Mouse (Mus musculus) retina, adult 2 months (tissue): ENCODE data around the gene Wfdc8.
"Not testable (repeated sequence)": the region's sequence is repeated elsewhere in the genome, so short reads cannot be mapped to it uniquely, and the experiment has no call there.

Experiments
- DNase-seq: peaks from one replicate; pipeline ENCODE4 v3.0.0-alpha.2; 2012; ENCODE audit warnings: low read depth, low spot score

Wfdc8 gene

GRCm38 (mm10) chr2:164613471-164613870, at the start of gene Wfdc8, which contains the start of gene Wfdc6b:
TSS of gene Wfdc8 (minus strand) at chr2:164613626.
TSS of gene Wfdc6b (plus strand) at chr2:164613522.
- DNase-seq: not testable (repeated sequence)

DNA sequence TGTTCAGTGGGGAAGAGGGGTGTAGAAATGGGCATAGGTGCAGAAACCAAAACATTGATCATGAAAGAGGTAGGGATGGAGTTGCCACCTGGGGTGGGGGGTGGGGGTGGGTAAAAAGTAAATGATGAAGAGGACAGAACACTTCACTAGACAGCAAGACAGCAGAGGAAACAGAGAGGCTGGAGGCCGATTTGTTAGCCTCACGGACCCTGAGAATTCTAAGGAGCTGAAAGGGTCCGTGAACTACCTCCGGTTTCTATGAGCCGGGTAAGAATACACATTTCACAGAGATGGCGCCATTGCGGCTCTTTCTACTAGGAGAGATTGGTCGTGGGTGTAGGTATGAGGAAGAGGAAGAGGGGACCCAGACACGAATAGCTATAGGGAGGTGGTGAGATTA, 43.1 kb upstream of the Wfdc8 start, which contains the start of gene Wfdc9:
Gene Wfdc9 (minus strand): TSS at position 101 of the 400 bp plus-strand sequence.
- no peak for DNase-seq

GRCm38 (mm10) chr2:164655858-164656257, 42.4 kb upstream of the Wfdc8 start, which contains the start of gene Wfdc10:
TSS of gene Wfdc10 (plus strand) at chr2:164656046.
- peak; percentile 3 for DNase-seq

DNA sequence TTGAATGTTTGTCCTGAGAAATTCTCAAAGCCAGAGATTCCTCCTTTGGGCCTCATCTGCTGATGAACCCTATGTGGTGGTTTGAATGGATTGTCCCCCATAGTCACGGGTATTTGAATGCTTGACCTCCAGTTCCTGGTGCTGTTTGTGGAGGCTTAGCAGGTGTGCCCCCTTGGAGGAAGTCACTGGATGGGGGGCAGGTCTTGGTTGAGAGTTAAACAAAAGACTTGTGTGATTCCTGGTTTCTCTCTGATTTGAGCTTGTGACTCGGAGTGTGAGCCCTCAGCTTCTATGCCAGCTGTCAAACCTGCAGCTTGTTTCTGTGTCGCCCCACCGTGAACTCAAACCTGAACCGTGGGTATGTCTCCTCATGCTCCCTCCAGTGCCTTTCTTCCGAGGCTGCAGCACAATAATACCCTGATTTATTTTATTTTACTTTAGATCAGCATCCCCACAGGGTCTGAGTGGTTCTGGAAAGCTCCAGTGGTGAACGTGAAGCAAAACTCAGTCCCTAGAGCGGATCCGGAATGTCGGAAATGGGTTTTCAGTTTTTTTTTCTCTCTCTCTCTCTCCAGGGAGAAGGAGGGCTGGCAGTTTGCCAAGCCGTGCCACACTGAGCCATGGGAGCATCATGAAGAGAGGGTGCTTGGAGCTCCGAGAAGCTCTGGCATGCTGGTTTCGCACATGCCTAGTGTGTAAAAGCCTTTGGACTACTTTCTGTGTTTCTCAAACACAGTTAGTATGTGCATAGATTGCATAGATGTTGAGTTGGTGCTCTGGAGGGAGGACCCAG, 28.7 kb upstream of the Wfdc8 start:
- no peak for DNase-seq

DNA sequence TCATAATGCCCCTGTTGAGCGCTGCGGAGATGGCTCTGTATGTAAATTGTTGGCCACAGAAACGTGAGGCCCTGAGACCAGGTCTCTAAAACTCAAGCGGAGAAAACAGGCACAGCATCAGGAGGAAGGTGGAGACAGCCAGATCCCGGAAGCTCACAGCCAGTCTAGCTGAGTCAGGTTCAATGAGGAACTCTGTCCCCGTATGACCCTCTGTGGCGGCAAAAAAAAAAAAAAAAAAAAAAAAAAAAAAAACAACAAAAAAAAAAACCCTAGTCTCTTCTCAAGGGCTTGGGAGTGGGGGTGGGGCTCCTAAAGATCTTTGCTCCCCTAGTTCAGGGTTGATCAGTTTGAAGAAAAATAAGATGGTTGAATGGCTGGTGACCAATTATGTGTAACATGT, 27.7 kb upstream of the Wfdc8 start:
- DNase-seq: no peak

- no peak for DNase-seq
Measured at GRCm38 (mm10) chr2:164638696-164639095, 25.3 kb upstream of the Wfdc8 start, which contains the start of gene Wfdc16. TSS of gene Wfdc16 (minus strand) at chr2:164638796.

DNA sequence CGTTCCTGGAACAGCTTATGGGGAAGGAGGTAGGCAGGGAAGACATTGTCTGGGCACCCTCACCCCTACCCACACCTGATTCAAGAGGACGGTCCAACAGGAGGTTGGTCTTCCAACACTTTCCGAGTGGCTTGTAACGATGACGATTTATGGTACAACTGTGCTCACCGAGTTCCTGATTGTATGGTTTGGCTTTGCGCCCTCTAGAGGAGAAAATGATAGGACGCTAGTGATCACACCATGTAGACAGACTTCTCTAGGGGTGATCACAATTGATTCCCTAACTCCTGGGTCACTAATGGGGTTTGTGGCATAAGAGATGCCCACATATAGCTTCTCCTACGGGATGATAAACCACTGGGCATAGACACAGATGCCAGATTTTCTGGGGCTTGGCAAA, 21.8 kb upstream of the Wfdc8 start:
- DNase-seq: no peak

- DNase-seq: no peak
Measured at GRCm38 (mm10) chr2:164621775-164622174, 8.3 kb upstream of the Wfdc8 start.

DNA sequence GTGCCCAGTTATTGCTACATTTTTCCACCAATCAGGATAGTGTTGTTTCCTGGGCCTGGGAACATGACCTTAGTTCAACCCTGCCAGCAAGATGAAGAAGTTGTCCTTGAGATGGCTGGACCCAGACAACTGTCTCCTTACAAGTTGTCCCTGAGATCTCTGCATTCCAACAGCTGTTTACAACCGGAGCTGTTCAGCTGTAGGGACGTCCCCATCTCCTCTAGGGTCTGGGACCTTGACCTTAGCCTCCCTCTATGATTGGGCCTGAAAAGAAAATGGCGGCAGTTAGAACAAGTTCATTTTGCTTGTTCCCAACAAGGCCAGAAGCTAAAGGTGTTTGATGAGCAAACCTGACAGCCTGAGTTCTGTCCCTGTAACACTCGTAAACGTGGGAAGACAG, 5.6 kb upstream of the Wfdc8 start:
- DNase-seq: no peak

GRCm38 (mm10) chr2:164615386-164615785, 2.0 kb upstream of the Wfdc8 start:
- DNase-seq: no peak

DNA sequence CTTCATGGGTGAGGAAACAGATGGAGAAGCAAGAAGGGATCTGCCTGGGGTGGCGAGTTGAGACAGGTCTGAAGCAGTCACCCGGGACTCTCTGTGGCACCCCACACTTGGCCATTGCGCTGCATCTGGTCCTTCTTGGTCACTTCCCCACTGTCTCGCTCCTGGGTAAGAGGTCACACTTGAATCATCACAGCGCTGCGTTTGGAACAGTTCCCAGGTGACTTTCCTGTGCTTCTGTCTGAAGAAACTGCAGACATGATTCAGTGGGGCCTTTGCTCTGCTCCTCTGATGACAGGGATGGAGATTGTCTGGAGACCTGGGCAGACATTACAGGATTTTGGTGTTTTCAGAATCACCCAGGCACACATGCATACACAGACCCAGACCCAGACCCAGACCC, 4.6 kb downstream of the Wfdc8 start:
- no peak for DNase-seq

DNA sequence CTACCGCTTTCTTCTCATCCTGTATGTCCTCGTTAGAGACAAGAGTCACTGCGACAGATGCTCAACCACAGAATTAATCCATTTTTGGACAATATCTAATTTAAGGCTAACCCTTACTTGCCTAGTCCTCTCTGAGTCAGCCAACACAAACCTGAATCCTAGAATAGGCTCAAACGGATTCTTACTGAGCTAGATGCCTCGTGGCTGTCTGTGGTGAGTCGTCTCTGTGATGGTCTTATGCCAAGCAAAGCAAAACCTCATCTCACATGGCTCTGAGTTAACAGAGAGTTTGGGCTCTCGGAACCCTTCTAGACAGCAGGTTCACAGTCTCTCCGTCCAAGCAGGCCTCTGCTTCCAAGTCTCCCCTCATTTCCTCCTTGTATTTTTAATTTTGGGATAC, 9.0 kb downstream of the Wfdc8 start:
- DNase-seq: no peak

DNA sequence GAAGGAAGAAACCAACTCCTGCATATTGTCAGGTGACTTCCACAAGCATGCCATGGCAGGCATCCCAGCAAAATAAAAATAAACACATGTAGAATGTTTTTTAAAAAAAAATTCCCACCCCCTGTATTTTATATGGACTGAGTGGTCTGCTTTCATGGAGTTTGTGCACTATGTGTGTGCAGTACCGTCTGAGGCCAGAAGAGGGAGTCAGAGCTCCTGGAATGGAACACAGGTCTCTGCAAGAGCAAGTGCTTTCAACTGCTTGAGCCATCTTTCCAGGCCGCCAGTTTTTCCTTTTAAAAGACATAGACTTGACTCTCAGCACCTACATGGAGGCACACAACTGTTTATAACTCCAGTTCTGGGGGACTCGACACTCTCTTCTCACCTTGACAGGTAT, 9.9 kb downstream of the Wfdc8 start:
- DNase-seq: no peak

DNA sequence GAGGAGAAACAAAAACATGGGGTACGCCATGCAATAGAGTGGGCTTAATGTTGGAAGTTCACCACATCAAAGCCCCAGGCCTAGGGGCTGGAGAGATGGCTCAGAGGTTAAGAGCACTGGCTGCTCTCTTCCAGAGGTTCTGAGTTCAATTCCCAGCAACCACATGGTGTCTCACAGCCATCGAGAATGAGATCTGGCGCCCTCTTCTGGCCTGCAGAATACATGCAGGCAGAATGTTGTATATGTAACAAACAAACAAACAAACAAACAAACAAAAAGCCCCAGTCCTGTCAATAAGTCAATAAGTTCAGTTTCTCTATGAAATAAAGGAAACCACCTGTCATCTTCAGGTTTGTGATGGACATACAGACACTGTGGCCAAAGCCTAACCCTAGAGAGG, 13.2 kb downstream of the Wfdc8 start:
- no peak for DNase-seq

GRCm38 (mm10) chr2:164593494-164593893, 19.9 kb downstream of the Wfdc8 start, which contains the start of gene Eppin:
TSS of gene Eppin (minus strand) at chr2:164593594.
- DNase-seq: no peak

- peak; percentile 15 for DNase-seq
Measured at GRCm38 (mm10) chr2:164592014-164592413, 21.4 kb downstream of the Wfdc8 start.

DNA sequence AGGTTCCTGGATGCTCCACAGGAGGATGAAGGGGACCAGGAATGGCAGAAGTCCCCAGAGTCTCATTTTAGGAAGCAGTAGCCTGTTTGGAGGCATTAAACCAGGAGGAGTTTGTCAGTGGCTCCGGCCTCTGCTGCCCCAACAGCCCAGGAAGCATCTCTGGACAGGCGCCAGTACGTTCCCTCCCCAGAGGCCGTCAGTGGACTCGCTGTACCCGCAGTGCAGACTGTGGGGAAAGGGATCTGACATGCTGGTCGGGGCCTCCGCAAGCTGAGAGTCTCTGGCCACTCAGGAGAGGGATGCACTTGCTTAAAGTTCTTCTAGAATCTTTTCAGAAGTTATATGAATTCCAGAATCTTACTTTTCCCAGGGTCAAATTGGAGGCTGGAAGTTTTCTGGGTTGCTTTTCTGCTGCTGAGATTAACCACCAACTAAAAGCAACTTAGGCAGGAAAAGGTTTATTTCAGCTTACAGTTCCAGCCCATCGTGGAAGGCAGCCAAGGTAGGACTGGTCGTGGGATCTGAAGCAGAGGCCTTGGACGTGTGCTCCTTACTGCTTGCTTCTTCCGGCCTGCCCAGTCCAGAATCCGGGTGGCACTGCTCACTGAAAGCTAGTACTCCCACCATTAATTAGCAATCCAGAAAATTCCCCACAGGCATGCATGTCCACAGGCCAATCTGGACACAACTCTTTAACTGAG, 28.3 kb downstream of the Wfdc8 start, which contains the start of gene Wfdc6a:
Gene Wfdc6a (minus strand): TSS at position 423 of the 701 bp plus-strand sequence.
- not testable (repeated sequence) for DNase-seq

GRCm38 (mm10) chr2:164573359-164573758, 40.1 kb downstream of the Wfdc8 start, which contains the start of gene Spint3:
TSS of gene Spint3 (minus strand) at chr2:164573459.
- DNase-seq: not testable (repeated sequence)

DNA sequence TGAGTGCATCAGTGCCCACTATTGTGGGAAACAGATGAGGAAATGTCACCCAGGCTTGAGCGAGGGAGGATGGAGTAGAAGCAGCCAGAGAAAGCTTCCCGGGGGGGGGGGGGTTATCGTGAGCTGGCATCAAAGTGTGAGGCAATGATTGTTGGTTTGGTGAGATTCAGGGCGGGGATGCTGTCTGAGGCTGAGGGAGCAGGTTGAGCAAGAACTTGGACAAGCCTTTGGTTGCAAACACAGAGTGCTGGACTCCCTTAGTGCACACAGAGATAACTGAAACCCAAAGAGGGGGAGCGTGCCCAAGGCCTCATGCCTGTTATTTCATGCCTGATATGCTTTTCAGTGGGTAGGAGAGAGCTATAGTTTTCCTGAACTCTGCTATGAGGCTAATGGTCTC, 46.0 kb downstream of the Wfdc8 start:
- no peak for DNase-seq

DNA sequence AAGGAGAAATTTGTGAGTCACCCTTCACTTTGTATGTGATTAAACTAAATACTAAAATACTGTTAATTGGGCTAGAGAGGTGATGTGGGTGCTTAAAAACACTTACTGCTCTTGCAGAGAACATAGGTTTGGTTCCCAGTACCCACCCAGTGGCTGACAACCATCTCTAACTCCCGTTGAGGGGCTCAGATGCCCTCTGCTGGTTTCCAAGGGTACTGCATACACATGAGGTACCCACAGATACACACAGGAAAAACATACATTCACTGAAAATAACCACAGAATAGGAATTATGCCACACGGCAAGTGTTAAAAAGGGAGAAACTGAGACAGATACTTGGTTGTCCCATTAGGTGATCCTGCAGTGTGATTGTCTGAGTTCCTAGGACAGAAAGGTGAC, 46.4 kb downstream of the Wfdc8 start:
- no peak for DNase-seq

- no peak for DNase-seq
Measured at GRCm38 (mm10) chr2:164564346-164564745, 49.1 kb downstream of the Wfdc8 start.

DNA sequence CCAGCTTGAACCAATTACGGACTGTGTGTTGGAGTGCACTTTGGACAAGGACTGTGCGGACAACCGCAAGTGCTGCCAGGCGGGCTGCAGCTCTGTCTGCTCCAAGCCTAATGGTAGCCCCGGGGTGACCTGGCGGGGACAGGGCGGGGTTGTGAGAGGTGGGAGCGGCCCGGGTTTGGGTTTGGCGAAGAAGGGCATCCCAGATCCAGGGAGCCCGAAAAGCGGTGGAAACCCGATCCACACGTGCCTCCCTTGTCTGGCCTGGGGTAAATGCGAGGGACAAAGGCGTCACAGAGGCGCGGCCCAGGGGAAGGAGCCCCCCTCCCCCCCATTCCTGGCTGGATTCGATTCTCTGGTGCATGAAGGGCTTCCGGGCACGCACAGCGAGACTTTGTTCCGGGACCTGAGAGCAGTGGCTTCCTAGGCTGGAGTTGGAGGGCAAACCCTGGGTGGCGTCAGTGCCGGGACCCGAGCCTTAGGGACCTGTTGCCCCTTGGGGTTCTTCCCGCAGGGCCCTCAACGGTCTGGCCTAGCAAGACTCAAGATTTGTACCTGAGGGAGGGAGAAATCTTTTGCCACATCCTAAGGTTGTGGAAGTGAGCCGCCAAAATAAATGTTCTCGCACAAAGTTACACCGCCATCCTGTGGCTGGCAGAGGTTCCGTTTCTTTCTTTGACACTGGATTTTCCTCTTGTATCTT, 49.9 kb downstream of the Wfdc8 start:
- no peak for DNase-seq
